Mouse (Mus musculus): ENCODE data around the gene Slf2. TPM values are rescaled to one million over a fixed set of nuclear protein-coding genes. Genes with fewer than 3 reads are reported as not detected.

The Slf2 gene
- polyA plus RNA-seq, 1 experiment: 6.6 TPM

DNA sequence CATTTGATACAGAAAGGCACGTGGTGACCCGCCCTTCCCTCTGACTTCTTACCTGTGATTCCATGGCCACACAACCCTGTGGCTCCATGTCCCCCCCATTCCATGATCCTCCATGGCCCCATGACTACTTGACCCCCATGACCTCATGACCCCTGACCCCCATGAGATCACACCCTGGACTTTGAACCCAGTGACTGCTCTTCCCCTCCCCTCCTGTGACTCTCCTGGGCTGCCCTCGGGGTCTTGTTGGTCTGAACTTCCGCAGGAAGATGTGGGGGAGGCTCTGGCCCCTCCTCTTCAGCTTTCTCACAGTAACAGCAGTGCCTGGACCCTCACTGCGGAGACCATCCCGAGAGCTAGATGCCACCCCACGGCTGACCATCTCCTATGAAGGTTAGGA is 61.3 kb downstream of the Slf2 start:
- H3K27me3 ChIP-seq (ENCODE audit: control insufficient read depth, insufficient read depth, insufficient read length): peaks cover 5% of the 10 kb centered on the region
- no peak overlapping the region for H3ac ChIP-seq (ENCODE audit: control insufficient read depth, insufficient read length)
- H3K36me3 ChIP-seq (ENCODE audit: control insufficient read depth, insufficient read depth): no peaks in the 10 kb centered on the region
- H3K4me2 ChIP-seq (ENCODE audit: low read depth): no peak overlapping the region
- no peak for TF ChIP-seq POLR2AphosphoS2 (IDR thresholded peaks at IDR 0.05; ENCODE audit: insufficient read length, low read depth)
- TF ChIP-seq REST (IDR thresholded peaks at IDR 0.05; ENCODE audit: insufficient read depth, insufficient read length): no peak
- no peak for TF ChIP-seq USF1 (IDR thresholded peaks at IDR 0.05; ENCODE audit: low read depth)
- no peak for TF ChIP-seq TCF3 (IDR thresholded peaks at IDR 0.05; ENCODE audit: insufficient read length, low read depth)
- no peak for TF ChIP-seq SRF (IDR thresholded peaks at IDR 0.05; ENCODE audit: control insufficient read depth, insufficient read length, low read depth)
- TF ChIP-seq MAX (IDR thresholded peaks at IDR 0.05; ENCODE audit: low read depth): no peak
- no peaks in the 10 kb centered on the region for H3K79me2 ChIP-seq (ENCODE audit: control insufficient read depth, insufficient read depth)
- H3K4me3 ChIP-seq: no peak overlapping the region

DNA sequence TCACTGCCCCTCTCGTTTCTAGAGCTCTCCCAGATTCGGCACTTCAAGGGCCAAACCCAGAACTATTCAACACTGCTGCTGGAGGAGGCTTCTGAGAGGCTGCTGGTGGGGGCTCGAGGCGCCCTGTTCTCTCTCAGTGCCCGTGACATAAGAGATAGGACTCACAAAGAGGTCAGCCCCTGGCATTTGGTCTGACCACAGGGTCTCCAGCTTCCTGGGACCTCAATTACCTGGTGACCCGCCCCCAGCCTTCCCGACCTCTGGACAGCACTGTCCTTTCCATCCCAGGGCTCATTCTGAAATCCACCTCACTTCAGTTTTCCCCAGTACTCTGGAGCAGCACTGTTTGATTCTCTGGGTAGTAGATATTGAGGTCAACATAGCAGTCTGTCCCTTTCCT is 61.8 kb downstream of the Slf2 start:
- Histone ChIP-seq H3ac (ENCODE audit: control insufficient read depth, insufficient read length) (no peak overlapping the region), H3K4me2 (ENCODE audit: low read depth) (no peak overlapping the region), H3K4me3 (no peak overlapping the region), H3K36me3 (ENCODE audit: control insufficient read depth, insufficient read depth) (no peaks in the 10 kb centered on the region), H3K27me3 (ENCODE audit: control insufficient read depth, insufficient read depth, insufficient read length) (peaks cover 5% of the 10 kb centered on the region), H3K79me2 (ENCODE audit: control insufficient read depth, insufficient read depth) (no peaks in the 10 kb centered on the region)
- TF ChIP-seq USF1 (IDR thresholded peaks at IDR 0.05; ENCODE audit: low read depth) (no peak), POLR2AphosphoS2 (IDR thresholded peaks at IDR 0.05; ENCODE audit: insufficient read length, low read depth) (no peak), SRF (IDR thresholded peaks at IDR 0.05; ENCODE audit: control insufficient read depth, insufficient read length, low read depth) (no peak), MYOD1 (IDR thresholded peaks at IDR 0.05; ENCODE audit: control insufficient read depth in 1 of 3, insufficient read length in 2 of 3, low read depth in 2 of 3) (no peak)

DNA sequence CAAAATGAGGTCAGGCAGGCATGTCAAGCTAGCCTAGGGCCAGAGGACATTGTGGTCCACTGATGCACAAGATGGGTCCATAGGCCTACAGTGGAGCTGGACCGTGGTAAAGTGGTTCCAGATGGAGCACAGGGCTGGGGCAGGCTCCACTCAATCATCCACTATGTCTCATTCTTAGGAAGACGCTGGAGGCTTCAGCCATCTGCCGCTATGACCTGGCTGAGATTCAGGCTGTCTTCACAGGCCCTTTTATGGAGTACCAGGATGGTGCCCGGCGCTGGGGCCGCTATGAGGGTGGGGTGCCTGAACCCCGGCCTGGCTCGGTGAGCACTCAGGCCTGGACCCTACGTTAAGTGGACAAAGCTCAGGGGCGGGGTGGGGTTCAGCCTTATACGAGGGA is 66.8 kb downstream of the Slf2 start:
- no peak overlapping the region for H3ac ChIP-seq (ENCODE audit: control insufficient read depth, insufficient read length)
- H3K4me3 ChIP-seq: no peak overlapping the region
- TF ChIP-seq MAX (IDR thresholded peaks at IDR 0.05; ENCODE audit: low read depth) (no peak), POLR2AphosphoS2 (IDR thresholded peaks at IDR 0.05; ENCODE audit: insufficient read length, low read depth) (no peak), MYOG (IDR thresholded peaks at IDR 0.05; ENCODE audit: control insufficient read depth in 1 of 3, insufficient read depth in 1 of 3, insufficient read length in 2 of 3, low read depth in 2 of 3) (no peak), USF1 (IDR thresholded peaks at IDR 0.05; ENCODE audit: low read depth) (no peak), REST (IDR thresholded peaks at IDR 0.05; ENCODE audit: insufficient read depth, insufficient read length) (no peak), TCF12 (IDR thresholded peaks at IDR 0.05; ENCODE audit: insufficient read depth, poor library complexity, severe bottlenecking) (no peak), POLR2A (IDR thresholded peaks at IDR 0.05; ENCODE audit: insufficient read length, low read depth) (no peak)
- no peaks in the 10 kb centered on the region for H3K79me2 ChIP-seq (ENCODE audit: control insufficient read depth, insufficient read depth)
- H3K27me3 ChIP-seq (ENCODE audit: control insufficient read depth, insufficient read depth, insufficient read length): no peaks in the 10 kb centered on the region
- H3K4me2 ChIP-seq (ENCODE audit: low read depth): no peak overlapping the region
- H3K36me3 ChIP-seq (ENCODE audit: control insufficient read depth, insufficient read depth): no peaks in the 10 kb centered on the region

DNA sequence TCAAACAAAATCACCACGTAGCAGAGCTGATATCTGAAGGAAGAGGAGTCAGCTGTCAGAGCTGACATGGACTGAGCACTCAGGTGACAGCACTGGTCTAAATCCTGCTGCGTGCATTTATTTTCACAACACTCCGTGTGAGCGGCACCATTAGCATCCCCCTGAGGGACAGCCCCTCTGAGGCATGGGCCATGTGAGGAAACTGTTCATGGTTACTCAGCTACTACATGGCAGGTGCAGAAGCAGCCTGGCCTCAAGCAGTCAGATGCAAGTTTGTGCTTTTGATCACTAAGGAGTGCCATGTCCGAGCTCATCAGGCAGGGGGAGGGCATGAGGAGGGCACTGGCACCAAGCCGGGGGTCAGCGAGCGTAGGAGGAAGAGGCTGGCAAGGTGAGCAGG is 68.7 kb downstream of the Slf2 start:
- no peaks in the 10 kb centered on the region for H3K79me2 ChIP-seq (ENCODE audit: control insufficient read depth, insufficient read depth)
- TF ChIP-seq REST (IDR thresholded peaks at IDR 0.05; ENCODE audit: insufficient read depth, insufficient read length): no peak
- no peak for TF ChIP-seq TCF12 (IDR thresholded peaks at IDR 0.05; ENCODE audit: insufficient read depth, poor library complexity, severe bottlenecking)
- no peak for TF ChIP-seq TCF3 (IDR thresholded peaks at IDR 0.05; ENCODE audit: insufficient read length, low read depth)
- H3K36me3 ChIP-seq (ENCODE audit: control insufficient read depth, insufficient read depth): no peaks in the 10 kb centered on the region
- H3ac ChIP-seq (ENCODE audit: control insufficient read depth, insufficient read length): no peak overlapping the region
- H3K4me2 ChIP-seq (ENCODE audit: low read depth): no peak overlapping the region
- H3K4me3 ChIP-seq: no peak overlapping the region
- no peaks in the 10 kb centered on the region for H3K27me3 ChIP-seq (ENCODE audit: control insufficient read depth, insufficient read depth, insufficient read length)

DNA sequence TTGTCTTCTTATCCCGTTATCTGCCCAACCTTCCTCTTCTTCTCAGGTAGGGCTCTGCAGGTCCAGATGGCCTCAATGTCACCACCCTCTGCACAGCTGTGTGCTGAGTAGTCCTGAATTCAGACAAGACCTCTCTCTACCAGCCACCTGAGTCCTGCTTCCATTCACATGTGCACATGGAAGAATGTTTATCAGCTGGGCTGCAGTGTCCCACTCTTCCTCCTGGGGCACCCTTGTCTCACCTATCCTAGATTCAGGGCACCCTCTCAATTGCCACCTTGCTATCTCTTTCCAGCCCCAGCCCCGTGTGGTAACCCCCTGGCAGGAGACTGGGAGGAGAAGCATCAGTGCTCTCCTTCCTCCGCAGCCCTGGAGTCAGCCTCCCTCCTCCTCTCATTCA is 71.3 kb downstream of the Slf2 start:
- Histone ChIP-seq H3ac (ENCODE audit: control insufficient read depth, insufficient read length) (no peak overlapping the region), H3K4me3 (no peak overlapping the region), H3K36me3 (ENCODE audit: control insufficient read depth, insufficient read depth) (no peaks in the 10 kb centered on the region), H3K4me2 (ENCODE audit: low read depth) (no peak overlapping the region), H3K79me2 (ENCODE audit: control insufficient read depth, insufficient read depth) (peaks cover 14% of the 10 kb centered on the region), H3K27me3 (ENCODE audit: control insufficient read depth, insufficient read depth, insufficient read length) (no peaks in the 10 kb centered on the region)
- TF ChIP-seq REST (IDR thresholded peaks at IDR 0.05; ENCODE audit: insufficient read depth, insufficient read length) (no peak), POLR2AphosphoS2 (IDR thresholded peaks at IDR 0.05; ENCODE audit: insufficient read length, low read depth) (no peak), MYOG (IDR thresholded peaks at IDR 0.05; ENCODE audit: control insufficient read depth in 1 of 3, insufficient read depth in 1 of 3, insufficient read length in 2 of 3, low read depth in 2 of 3) (no peak), TCF12 (IDR thresholded peaks at IDR 0.05; ENCODE audit: insufficient read depth, poor library complexity, severe bottlenecking) (no peak), MYOD1 (IDR thresholded peaks at IDR 0.05; ENCODE audit: control insufficient read depth in 1 of 3, insufficient read length in 2 of 3, low read depth in 2 of 3) (no peak), POLR2A (IDR thresholded peaks at IDR 0.05; ENCODE audit: insufficient read length, low read depth) (no peak), CEBPB (IDR thresholded peaks at IDR 0.05; ENCODE audit: insufficient read depth, poor library complexity, severe bottlenecking) (no peak), USF1 (IDR thresholded peaks at IDR 0.05; ENCODE audit: low read depth) (no peak), E2F4 (IDR thresholded peaks at IDR 0.05; ENCODE audit: insufficient read depth) (no peak), SRF (IDR thresholded peaks at IDR 0.05; ENCODE audit: control insufficient read depth, insufficient read length, low read depth) (no peak)
